Mouse (Mus musculus) neural tube, embryonic 14.5 days (tissue): ENCODE results near the gene Rgs21. TPM values are rescaled to one million over a fixed set of nuclear protein-coding genes. Genes with fewer than 3 reads are reported as not detected.

ENCODE experiments used
- ATAC-seq: fragments of 200-750 bp; cut with Nextera tagmentation; 2 replicates; pipeline ENCODE4 v1.8.0; 2017; ENCODE audit warnings: low read depth, mild to moderate bottlenecking, moderate TSS enrichment, moderate library complexity
- H3K27ac ChIP-seq: fragments of 300-500 bp; sonication (generic); 2 replicates; pipeline ENCODE4 v1.5.1; 2014; ENCODE audit warnings: low read depth, mild to moderate bottlenecking, control low read depth, low read length, moderate library complexity, mixed read lengths
- H3K27me3 ChIP-seq: fragments of 300-500 bp; sonication (generic); 2 replicates; pipeline ENCODE4 v1.6.1; 2014; ENCODE audit warnings: low read length; ENCODE audit not compliant: control insufficient read depth, insufficient read depth
- H3K36me3 ChIP-seq: fragments of 300-500 bp; sonication (generic); 2 replicates; pipeline ENCODE4 v1.6.1; 2014; ENCODE audit warnings: low read length, mixed read lengths; ENCODE audit not compliant: control insufficient read depth, insufficient read depth
- H3K4me1 ChIP-seq: fragments of 300-500 bp; sonication (generic); 2 replicates; pipeline ENCODE4 v1.6.1; 2014; ENCODE audit warnings: low read length; ENCODE audit not compliant: control insufficient read depth, insufficient read depth
- H3K4me2 ChIP-seq: fragments of 300-500 bp; sonication (generic); 2 replicates; pipeline ENCODE4 v1.6.1; 2014; ENCODE audit warnings: mild to moderate bottlenecking, low read depth, low read length, control low read depth
- H3K4me3 ChIP-seq: fragments of 300-500 bp; sonication (generic); 2 replicates; pipeline ENCODE4 v1.5.1; 2014; ENCODE audit warnings: low read depth, low read length, control low read depth, mixed read lengths
- H3K9ac ChIP-seq: fragments of 300-500 bp; sonication (generic); replicated peaks from 2 replicates; pipeline ENCODE4 v1.6.1; 2014; ENCODE audit warnings: low read depth, mild to moderate bottlenecking, control low read depth, low read length, mixed read lengths
- H3K9me3 ChIP-seq: fragments of 300-500 bp; sonication (generic); 2 replicates; pipeline ENCODE4 v1.6.1; 2016; ENCODE audit warnings: low read length; ENCODE audit not compliant: control insufficient read depth
- WGBS: fragments of 180-500 bp; shearing (Covaris S2); extraction: QIAGEN DNeasy Blood & Tissue Kit; methylation state at CpG from one replicate; pipeline ENCODE4 v1.1.7; 2014; 5-methylcytosine and 5-hydroxymethylcytosine counted together
- polyA plus RNA-seq: library from polyadenylated mRNA; unstranded; fragments of >200 nt; fragmentation: Nextera tagmentation; extraction: Ambion mirVana; gene quantifications from 2 replicates; pipeline ENCODE4 v1.2.1, GENCODE M21; 2014

The Rgs21 gene
- not detected in 2 replicates for polyA plus RNA-seq

- H3K4me3 ChIP-seq, result no peak within 1 kb of the TSS
These were observed at the start of gene Rgs21 for GRCm38 (mm10) chr1:144567567-144567966. Gene Rgs21, minus strand, starts transcription at chr1:144567667.

GRCm38 (mm10) chr1:144604071-144604470, 36.6 kb upstream of the Rgs21 start:
- ATAC-seq, result no peak

More at GRCm38 (mm10) chr1:144567567-144567966, at the start of gene Rgs21:
- ATAC-seq, result no peak
- H3K9me3 ChIP-seq, result no peaks in the 10 kb centered on the region
- H3K4me2 ChIP-seq, result no peak within 1 kb of the TSS
- H3K4me1 ChIP-seq, result no peaks in the 10 kb centered on the region
- WGBS, result 75% methylated on average over 3 of the region's 3 CpGs
- no peaks in the 10 kb centered on the region for H3K27me3 ChIP-seq
- no peak within 1 kb of the TSS for H3K27ac ChIP-seq
- H3K36me3 ChIP-seq, result no peaks in the 10 kb centered on the region
- no peak within 1 kb of the TSS for H3K9ac ChIP-seq

GRCm38 (mm10) chr1:144602987-144603386, 35.5 kb upstream of the Rgs21 start:
- Histone ChIP-seq H3K27me3 (no peaks in the 10 kb centered on the region), H3K9me3 (no peaks in the 10 kb centered on the region)
- WGBS, result 79% methylated on average over 2 of the region's 2 CpGs

More at GRCm38 (mm10) chr1:144604071-144604470, 36.6 kb upstream of the Rgs21 start:
- H3K9me3 ChIP-seq, result no peaks in the 10 kb centered on the region
- H3K27me3 ChIP-seq, result no peaks in the 10 kb centered on the region
- H3K27ac ChIP-seq, result no peak overlapping the region
- H3K4me3 ChIP-seq, result no peak overlapping the region
- no peak overlapping the region for H3K4me2 ChIP-seq
- H3K9ac ChIP-seq, result no peak overlapping the region
- H3K4me1 ChIP-seq, result no peaks in the 10 kb centered on the region
- H3K36me3 ChIP-seq, result no peaks in the 10 kb centered on the region
- 97% methylated on average over 1 of the region's 1 CpGs for WGBS

GRCm38 (mm10) chr1:144579321-144579720, 11.9 kb upstream of the Rgs21 start:
- WGBS, result 89% methylated on average over 1 of the region's 1 CpGs
- H3K4me3 ChIP-seq, result no peak overlapping the region
- no peaks in the 10 kb centered on the region for H3K4me1 ChIP-seq
- no peak overlapping the region for H3K27ac ChIP-seq
- no peaks in the 10 kb centered on the region for H3K9me3 ChIP-seq
- no peak for ATAC-seq
- H3K27me3 ChIP-seq, result no peaks in the 10 kb centered on the region
- H3K36me3 ChIP-seq, result no peaks in the 10 kb centered on the region
- no peak overlapping the region for H3K4me2 ChIP-seq
- H3K9ac ChIP-seq, result no peak overlapping the region

More at GRCm38 (mm10) chr1:144602987-144603386, 35.5 kb upstream of the Rgs21 start:
- H3K4me2 ChIP-seq, result no peak overlapping the region
- ATAC-seq, result no peak
- H3K4me3 ChIP-seq, result no peak overlapping the region
- no peak overlapping the region for H3K9ac ChIP-seq
- no peak overlapping the region for H3K27ac ChIP-seq
- no peaks in the 10 kb centered on the region for H3K4me1 ChIP-seq
- H3K36me3 ChIP-seq, result no peaks in the 10 kb centered on the region

- H3K27me3 ChIP-seq, result no peaks in the 10 kb centered on the region
- H3K4me1 ChIP-seq, result no peaks in the 10 kb centered on the region
- no peak overlapping the region for H3K9ac ChIP-seq
- H3K4me2 ChIP-seq, result no peak overlapping the region
- 97% methylated on average over 2 of the region's 2 CpGs for WGBS
- no peaks in the 10 kb centered on the region for H3K36me3 ChIP-seq
- ATAC-seq, result no peak
- H3K27ac ChIP-seq, result no peak overlapping the region
- no peaks in the 10 kb centered on the region for H3K9me3 ChIP-seq
- H3K4me3 ChIP-seq, result no peak overlapping the region
These were observed 5.5 kb upstream of the Rgs21 start for GRCm38 (mm10) chr1:144572972-144573371.

GRCm38 (mm10) chr1:144569905-144570304, 2.4 kb upstream of the Rgs21 start:
- Histone ChIP-seq H3K27me3 (no peaks in the 10 kb centered on the region), H3K9me3 (no peaks in the 10 kb centered on the region), H3K27ac (no peak overlapping the region), H3K36me3 (no peaks in the 10 kb centered on the region), H3K4me1 (no peaks in the 10 kb centered on the region), H3K4me2 (no peak overlapping the region), H3K4me3 (no peak overlapping the region), H3K9ac (no peak overlapping the region)
- ATAC-seq, result no peak
- WGBS, result 78% methylated on average over 3 of the region's 3 CpGs

- no peaks in the 10 kb centered on the region for H3K36me3 ChIP-seq
- no peak overlapping the region for H3K9ac ChIP-seq
- H3K4me3 ChIP-seq, result no peak overlapping the region
- no peaks in the 10 kb centered on the region for H3K27me3 ChIP-seq
- no peaks in the 10 kb centered on the region for H3K9me3 ChIP-seq
- no peak overlapping the region for H3K27ac ChIP-seq
- no peak overlapping the region for H3K4me2 ChIP-seq
- ATAC-seq, result no peak
- 76% methylated on average over 4 of the region's 4 CpGs for WGBS
- H3K4me1 ChIP-seq, result no peaks in the 10 kb centered on the region
These were observed 22.3 kb downstream of the Rgs21 start for GRCm38 (mm10) chr1:144545142-144545541.

GRCm38 (mm10) chr1:144544497-144544961, 22.9 kb downstream of the Rgs21 start:
- H3K4me3 ChIP-seq, result no peak overlapping the region
- no peaks in the 10 kb centered on the region for H3K27me3 ChIP-seq
- no peak for ATAC-seq
- WGBS, result 67% methylated on average over 6 of the region's 6 CpGs
- no peaks in the 10 kb centered on the region for H3K9me3 ChIP-seq
- H3K27ac ChIP-seq, result no peak overlapping the region
- no peaks in the 10 kb centered on the region for H3K4me1 ChIP-seq
- H3K36me3 ChIP-seq, result no peaks in the 10 kb centered on the region
- no peak overlapping the region for H3K9ac ChIP-seq
- H3K4me2 ChIP-seq, result no peak overlapping the region

- WGBS, result 94% methylated on average over 1 of the region's 1 CpGs
- Histone ChIP-seq H3K27ac (no peak overlapping the region), H3K4me3 (no peak overlapping the region), H3K9ac (no peak overlapping the region), H3K9me3 (no peaks in the 10 kb centered on the region), H3K4me1 (no peaks in the 10 kb centered on the region), H3K4me2 (no peak overlapping the region), H3K36me3 (no peaks in the 10 kb centered on the region), H3K27me3 (no peaks in the 10 kb centered on the region)
- ATAC-seq, result no peak
These were observed 35.7 kb downstream of the Rgs21 start for GRCm38 (mm10) chr1:144531746-144532145.
